Mouse (Mus musculus) kidney, postnatal 25 days (tissue): ENCODE measurements around the gene Senp6.
A peak's percentile ranks its signal among the peaks of the same experiment; 100 is the strongest.
"Not testable (repeated sequence)": the region's sequence is repeated elsewhere in the genome, so short reads cannot be mapped to it uniquely, and the experiment has no call there.

Experiments
- DNase-seq, 2 experiments: peaks; one replicate each; pipeline ENCODE4 v3.0.0; 2021; ENCODE audit warnings: mixed read lengths in 2 of 2

Senp6 gene

GRCm38 (mm10) chr9:80066367-80067220 is at the start of gene Senp6:
Senp6 (plus strand) TSS chr9:80066903.
- peak; percentile 76 to 91 for DNase-seq

DNA sequence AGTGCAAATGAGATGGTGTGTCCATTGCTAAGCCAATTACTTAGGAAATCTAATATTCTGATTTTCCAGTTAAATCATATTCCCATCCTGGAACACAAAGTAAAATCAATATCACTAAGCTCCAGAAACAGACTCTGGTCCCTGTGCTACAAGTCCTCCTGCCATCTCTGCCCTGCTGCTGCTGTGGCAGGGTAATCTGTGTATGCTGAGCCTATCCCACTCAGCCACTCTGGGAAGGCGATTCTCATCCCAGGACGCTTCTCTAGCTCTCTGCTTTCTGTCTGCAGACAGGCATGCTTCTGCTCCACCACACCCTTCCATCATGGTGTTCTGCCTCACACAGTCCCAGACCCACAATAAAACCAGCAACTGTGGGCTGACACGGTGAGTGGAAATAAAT is 46.3 kb upstream of the Senp6 start:
- no peak for DNase-seq

DNA sequence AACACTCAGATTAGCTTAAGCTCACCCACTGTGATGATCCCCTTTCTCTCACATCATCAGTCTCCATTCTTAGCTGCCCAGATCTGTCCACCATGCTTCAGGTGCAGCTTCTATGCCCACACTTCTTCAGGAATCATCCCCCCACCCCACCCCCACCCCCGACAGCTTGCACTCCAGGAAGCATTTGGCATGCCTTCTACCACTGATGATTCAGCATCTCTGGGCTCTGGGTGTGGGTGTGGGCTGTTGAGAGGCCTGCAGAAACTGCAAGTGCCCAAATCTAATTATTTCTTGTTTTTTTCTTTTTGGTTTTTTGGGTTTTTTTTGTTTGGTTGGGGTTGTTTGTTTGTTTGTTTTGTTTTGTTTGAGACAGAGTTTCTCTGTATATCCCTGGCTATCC is 45.1 kb upstream of the Senp6 start:
- DNase-seq: no peak

DNA sequence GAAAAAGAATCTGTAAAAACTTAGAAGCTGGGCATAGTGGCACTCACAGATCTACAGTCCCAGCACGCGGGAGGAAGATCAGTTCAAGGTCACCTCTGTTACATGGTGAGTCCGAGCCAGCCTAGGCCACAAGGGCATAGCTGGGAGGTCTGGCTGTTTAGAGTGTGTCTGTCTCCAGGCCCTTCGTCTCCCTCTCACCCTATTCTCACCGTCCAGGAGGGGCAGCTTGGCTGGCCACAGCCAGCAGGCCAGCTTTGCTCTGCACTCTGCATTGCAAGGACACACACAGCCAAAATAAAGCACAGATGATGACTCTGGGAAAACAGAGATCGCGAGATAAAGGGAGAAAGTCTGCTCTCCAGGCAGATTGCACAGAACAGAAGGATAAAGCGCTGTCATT is 43.9 kb upstream of the Senp6 start:
- DNase-seq: peak in 1 of 2 experiments; percentile 42

GRCm38 (mm10) chr9:80025347-80025746 is 41.4 kb upstream of the Senp6 start:
- DNase-seq: not testable (repeated sequence)

GRCm38 (mm10) chr9:80026017-80026416 is 40.7 kb upstream of the Senp6 start:
- peak; percentile 57 to 80 for DNase-seq

GRCm38 (mm10) chr9:80026581-80027021 is 40.1 kb upstream of the Senp6 start:
- DNase-seq: no peak

DNA sequence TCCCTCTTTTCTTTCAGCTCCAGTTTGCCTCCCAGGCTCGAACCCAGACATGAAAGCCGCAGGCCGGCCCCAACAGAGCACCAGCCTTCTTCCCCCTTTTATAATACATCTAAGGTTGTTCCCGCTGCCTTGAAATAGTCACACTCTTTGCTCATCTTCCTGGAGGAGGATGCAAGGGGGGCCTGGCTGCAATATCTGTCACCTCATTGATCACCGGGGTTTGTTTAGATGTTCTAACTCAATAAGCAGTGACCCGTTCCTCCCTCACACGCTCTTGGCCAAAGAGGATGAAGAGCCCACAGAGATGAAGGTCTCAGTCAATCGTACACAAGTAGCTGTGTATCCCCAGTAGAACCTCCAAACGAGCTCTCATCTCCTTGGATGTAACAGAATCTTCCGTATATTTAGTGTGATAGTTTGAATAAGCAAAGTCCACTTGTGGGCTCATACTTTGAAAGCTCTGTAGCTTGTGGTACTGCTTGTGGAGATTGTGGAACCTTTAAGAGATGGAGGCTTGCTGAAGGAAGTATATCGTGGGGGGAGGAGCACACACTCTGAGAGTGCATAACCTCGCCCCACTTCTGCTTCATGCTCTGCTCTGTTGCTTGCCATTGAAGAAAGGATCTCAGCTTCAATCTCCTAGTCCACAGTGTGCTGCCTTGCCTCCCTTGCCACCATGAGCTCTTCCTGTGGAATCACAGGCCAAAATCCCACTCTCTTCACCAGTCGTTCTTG is 29.3 kb upstream of the Senp6 start:
- no peak for DNase-seq

GRCm38 (mm10) chr9:80037997-80038383 is 28.7 kb upstream of the Senp6 start:
- DNase-seq: no peak

GRCm38 (mm10) chr9:80039296-80039815 is 27.3 kb upstream of the Senp6 start:
- DNase-seq: no peak

DNA sequence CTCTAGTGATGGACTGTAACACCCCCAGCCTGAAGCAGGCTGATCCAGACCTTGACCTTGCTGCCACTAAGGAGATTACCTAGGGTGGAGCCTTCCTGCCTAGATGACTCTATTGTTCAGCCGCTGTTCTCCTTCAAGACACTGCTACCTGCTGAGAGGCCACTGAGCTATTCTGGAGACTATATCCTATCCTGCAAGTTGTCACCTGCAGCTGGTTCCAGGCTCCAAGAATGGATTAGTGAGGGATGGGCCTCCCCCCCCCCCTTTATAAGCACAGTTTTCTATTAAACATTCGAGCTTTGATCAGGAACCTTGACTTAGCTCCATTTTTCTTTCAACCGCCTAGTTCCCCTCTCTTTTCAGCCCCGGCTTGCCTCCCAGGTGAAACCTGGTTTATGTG is 22.4 kb upstream of the Senp6 start:
- not testable (repeated sequence) for DNase-seq

DNA sequence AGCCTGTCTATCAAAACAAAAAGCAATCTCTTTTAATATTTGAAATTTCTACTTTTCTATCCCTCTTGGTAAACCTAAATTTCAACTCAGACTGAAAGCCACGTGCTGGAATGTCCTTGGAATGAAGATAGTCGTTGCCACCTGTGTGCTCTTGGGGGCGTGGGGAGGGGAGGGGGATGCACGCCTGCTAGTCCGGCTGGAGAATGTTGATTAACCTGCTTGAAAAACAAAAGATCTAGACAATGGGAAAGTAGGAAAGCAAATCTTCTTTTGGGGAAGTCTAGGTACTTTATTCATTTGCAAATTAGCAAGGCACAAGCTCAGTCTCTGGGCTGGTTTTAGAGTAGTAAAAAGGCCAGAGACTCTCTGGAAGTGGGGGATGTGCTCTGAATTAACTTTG is 17.4 kb upstream of the Senp6 start:
- DNase-seq: not testable (repeated sequence)

DNA sequence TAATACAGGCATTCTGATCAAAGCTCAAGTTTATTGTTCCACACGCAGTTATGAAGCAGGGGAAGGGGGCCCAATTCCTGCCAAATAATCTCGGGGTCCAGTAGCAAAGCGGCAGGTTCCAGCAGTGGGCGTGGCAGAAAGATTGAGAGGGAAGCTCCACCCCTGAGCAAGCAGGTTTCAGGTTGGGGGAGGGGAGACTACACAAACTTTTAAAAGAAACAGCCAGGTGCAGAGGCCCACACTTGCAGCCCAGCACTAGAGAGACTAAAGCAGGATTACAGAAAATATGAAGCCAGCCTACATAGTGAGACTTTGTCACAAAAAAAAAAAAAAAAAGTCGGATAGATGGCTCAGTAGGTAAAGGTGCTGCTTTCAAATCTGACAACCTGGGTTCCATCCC is 13.8 kb upstream of the Senp6 start:
- no peak for DNase-seq

GRCm38 (mm10) chr9:80057690-80058089 is 9.0 kb upstream of the Senp6 start:
- no peak for DNase-seq

- DNase-seq: not testable (repeated sequence)
Measured at GRCm38 (mm10) chr9:80065495-80065894, 1.2 kb upstream of the Senp6 start.

DNA sequence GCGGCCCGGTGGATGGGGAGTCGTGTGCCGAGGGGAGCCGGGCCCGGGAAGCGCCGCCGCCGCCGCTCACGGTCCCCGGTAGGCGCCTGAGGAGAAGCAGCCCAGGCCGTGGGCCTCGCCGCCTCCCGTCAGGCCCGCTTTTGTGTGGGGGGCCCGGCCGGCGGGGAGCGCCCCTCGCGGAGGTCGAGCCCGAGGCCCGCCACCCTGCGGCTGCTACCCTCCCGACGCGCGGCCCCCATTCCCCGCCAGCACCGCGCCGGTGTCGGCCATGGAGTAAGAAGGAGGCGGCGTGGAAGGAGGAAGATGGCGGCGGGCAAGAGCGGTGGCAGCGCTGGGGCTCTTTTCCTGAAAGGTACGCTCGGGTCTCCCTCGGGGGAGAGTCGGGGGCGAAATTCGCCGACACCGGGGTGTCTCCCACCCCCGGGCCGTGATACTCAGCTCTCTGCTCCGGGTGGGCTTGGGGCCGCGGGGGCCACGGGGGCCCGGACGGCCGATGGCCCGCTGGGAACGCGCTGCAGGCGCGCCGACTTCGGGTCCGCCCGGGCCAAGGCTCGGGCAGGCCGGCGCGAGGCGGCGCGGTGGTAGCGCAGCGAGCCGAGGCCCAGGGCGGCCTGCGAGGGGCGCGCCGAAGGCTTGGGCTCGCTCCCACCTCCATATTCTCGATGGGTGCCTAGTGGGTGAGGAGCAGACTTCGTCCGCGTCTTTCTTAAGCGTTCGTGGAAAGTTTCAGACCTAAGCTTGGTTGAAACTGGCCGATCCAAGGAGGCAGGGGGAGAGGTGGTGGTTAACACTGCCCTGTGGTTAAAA is 721 bp downstream of the Senp6 start:
- DNase-seq: peak; percentile 61 to 73

DNA sequence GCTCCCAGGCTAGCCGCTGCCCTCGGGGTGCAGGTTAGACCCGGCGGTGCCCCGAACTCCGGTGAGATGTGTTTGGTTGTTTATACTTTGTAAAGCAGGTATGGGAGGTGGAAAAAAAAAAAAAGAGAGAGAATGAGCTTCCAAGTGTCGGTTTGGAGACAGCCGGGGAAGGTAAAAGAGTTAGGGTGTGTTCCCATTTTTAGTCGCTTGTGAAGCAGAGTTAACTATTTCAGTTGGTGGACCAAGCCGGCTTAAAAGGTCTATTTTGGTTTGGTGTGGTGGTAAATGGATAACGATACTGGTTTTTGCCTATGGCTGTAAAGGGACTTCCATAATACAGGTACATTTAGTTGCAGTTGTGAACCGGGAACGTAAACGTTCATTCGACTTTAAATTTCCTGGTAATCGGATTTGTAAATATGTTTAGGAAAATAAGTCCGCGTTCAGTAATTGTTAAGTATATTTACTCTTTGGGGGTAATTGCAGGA is 1.4 kb downstream of the Senp6 start:
- no peak for DNase-seq

GRCm38 (mm10) chr9:80068735-80069315 is 2.1 kb downstream of the Senp6 start:
- DNase-seq: no peak

- DNase-seq: no peak
Measured at GRCm38 (mm10) chr9:80070026-80070425, 3.3 kb downstream of the Senp6 start.

- DNase-seq: no peak
Measured at GRCm38 (mm10) chr9:80071616-80072015, 4.9 kb downstream of the Senp6 start.

- DNase-seq: no peak
Measured at GRCm38 (mm10) chr9:80074067-80074466, 7.4 kb downstream of the Senp6 start.

- DNase-seq: no peak
Measured at GRCm38 (mm10) chr9:80074949-80075348, 8.2 kb downstream of the Senp6 start.
